Mouse (Mus musculus) stomach, postnatal 0 days (tissue): ENCODE data around the gene Mkrn2.

Experiments
- CTCF ChIP-seq: IDR thresholded peaks from 2 replicates; pipeline ENCODE4 v1.5.1; 2016; ENCODE audit warnings: antibody characterized with exemption, low read depth, mild to moderate bottlenecking, moderate library complexity
- EP300 ChIP-seq: optimal IDR thresholded peaks from 2 replicates; pipeline ENCODE3; 2016; ENCODE audit warnings: antibody characterized with exemption

- no peak for TF ChIP-seq EP300
- no peak for TF ChIP-seq CTCF
These were observed 62.6 kb downstream of the Mkrn2 start for GRCm38 (mm10) chr6:115664268-115664667.
